Mouse (Mus musculus) midbrain, embryonic 16.5 days (tissue): ENCODE results near the gene Lzts2. TPM values are rescaled to one million over a fixed set of nuclear protein-coding genes. Genes with fewer than 3 reads are reported as not detected.
A peak's percentile ranks its signal among the peaks of the same experiment; 100 is the strongest.

ENCODE experiments used
- ATAC-seq: fragments of 200-750 bp; cut with Nextera tagmentation; 2 replicates; pipeline ENCODE4 v1.8.0; 2017; ENCODE audit warnings: moderate TSS enrichment
- H3K27ac ChIP-seq: fragments of 300-500 bp; sonication (generic); 2 replicates; pipeline ENCODE4 v1.5.1; 2014; ENCODE audit warnings: mild to moderate bottlenecking, low read length, mixed read lengths
- H3K27me3 ChIP-seq: fragments of 300-500 bp; sonication (generic); 2 replicates; pipeline ENCODE4 v1.6.1; 2014; ENCODE audit warnings: low read depth, low read length, mixed read lengths; ENCODE audit not compliant: control insufficient read depth, insufficient read depth
- H3K36me3 ChIP-seq: fragments of 300-500 bp; sonication (generic); 2 replicates; pipeline ENCODE4 v1.6.1; 2014; ENCODE audit warnings: mild to moderate bottlenecking, low read length, moderate library complexity, mixed read lengths; ENCODE audit not compliant: control insufficient read depth, insufficient read depth
- H3K4me1 ChIP-seq: fragments of 300-500 bp; sonication (generic); 2 replicates; pipeline ENCODE4 v1.6.1; 2014; ENCODE audit warnings: mild to moderate bottlenecking, low read length, mixed read lengths; ENCODE audit not compliant: control insufficient read depth, insufficient read depth
- H3K4me2 ChIP-seq: fragments of 300-500 bp; sonication (generic); 2 replicates; pipeline ENCODE4 v1.6.1; 2014; ENCODE audit warnings: mild to moderate bottlenecking, low read length, mixed read lengths
- H3K4me3 ChIP-seq: fragments of 300-500 bp; sonication (generic); 2 replicates; pipeline ENCODE4 v1.5.1; 2014; ENCODE audit warnings: low read depth, mild to moderate bottlenecking, low read length, moderate library complexity, mixed read lengths
- H3K9ac ChIP-seq: fragments of 300-500 bp; sonication (generic); 2 replicates; pipeline ENCODE4 v1.6.1; 2014; ENCODE audit warnings: low read depth, low read length, mixed read lengths
- H3K9me3 ChIP-seq: fragments of 300-500 bp; sonication (generic); replicated peaks from 2 replicates; pipeline ENCODE4 v1.6.1; 2014; ENCODE audit warnings: mild to moderate bottlenecking, low read length, mixed read lengths; ENCODE audit not compliant: control insufficient read depth, poor library complexity, severe bottlenecking
- WGBS: fragments of 180-500 bp; shearing (Covaris S2); extraction: QIAGEN DNeasy Blood & Tissue Kit; methylation state at CpG from one replicate; pipeline ENCODE4 v1.1.7; 2014; 5-methylcytosine and 5-hydroxymethylcytosine counted together
- polyA plus RNA-seq: library from polyadenylated mRNA; unstranded; fragments of >200 nt; fragmentation: Nextera tagmentation; extraction: Ambion mirVana; gene quantifications from 2 replicates; pipeline ENCODE4 v1.2.1, GENCODE M21; 2015

Lzts2 gene
- polyA plus RNA-seq, 1 experiment from 2014 or later, result 15.5 TPM

- no peak overlapping the region for H3K27ac ChIP-seq
- 83% methylated on average over 6 of the region's 6 CpGs for WGBS
These were observed 12.9 kb downstream of the Lzts2 start for GRCm38 (mm10) chr19:45026958-45027670.

GRCm38 (mm10) chr19:45027848-45028247 lies 13.6 kb downstream of the Lzts2 start:
- WGBS, result 82% methylated on average over 6 of the region's 6 CpGs
- H3K36me3 ChIP-seq, result peaks cover 13% of the 10 kb centered on the region; the same call in 1 of the 2 replicates
- H3K4me2 ChIP-seq, result no peak overlapping the region
- no peaks in the 10 kb centered on the region for H3K27me3 ChIP-seq
- no peak overlapping the region for H3K4me3 ChIP-seq
- no peak overlapping the region for H3K27ac ChIP-seq
- no peak for ATAC-seq
- H3K9ac ChIP-seq, result no peak overlapping the region
- no peaks in the 10 kb centered on the region for H3K9me3 ChIP-seq
- H3K4me1 ChIP-seq, result 0 out of 2 replicates have a peak, but pooled peaks cover 1% of the 10 kb centered on the region

More at GRCm38 (mm10) chr19:45026958-45027670, 12.9 kb downstream of the Lzts2 start:
- H3K4me1 ChIP-seq, result no peaks in the 10 kb centered on the region
- ATAC-seq, result no peak
- no peaks in the 10 kb centered on the region for H3K9me3 ChIP-seq
- no peaks in the 10 kb centered on the region for H3K27me3 ChIP-seq
- H3K4me3 ChIP-seq, result no peak overlapping the region
- H3K4me2 ChIP-seq, result no peak overlapping the region
- H3K36me3 ChIP-seq, result peaks cover 13% of the 10 kb centered on the region; the same call in 1 of the 2 replicates
- H3K9ac ChIP-seq, result no peak overlapping the region

GRCm38 (mm10) chr19:45028746-45029145 lies 14.5 kb downstream of the Lzts2 start:
- no peak overlapping the region for H3K4me3 ChIP-seq
- H3K4me2 ChIP-seq, result no peak overlapping the region
- no peak overlapping the region for H3K27ac ChIP-seq
- peaks cover 13% of the 10 kb centered on the region; the same call in 1 of the 2 replicates for H3K36me3 ChIP-seq
- ATAC-seq, result no peak
- 62% methylated on average over 19 of the region's 19 CpGs for WGBS
- no peak overlapping the region for H3K9ac ChIP-seq
- H3K4me1 ChIP-seq, result 0 out of 2 replicates have a peak, but pooled peaks cover 2% of the 10 kb centered on the region
- H3K9me3 ChIP-seq, result no peaks in the 10 kb centered on the region
- H3K27me3 ChIP-seq, result no peaks in the 10 kb centered on the region

- Histone ChIP-seq H3K27me3 (no peaks in the 10 kb centered on the region), H3K9me3 (no peaks in the 10 kb centered on the region), H3K4me2 (no peak overlapping the region), H3K4me1 (0 out of 2 replicates have a peak, but pooled peaks cover 2% of the 10 kb centered on the region), H3K36me3 (peaks cover 13% of the 10 kb centered on the region; the same call in 1 of the 2 replicates), H3K27ac (no peak overlapping the region), H3K4me3 (no peak overlapping the region), H3K9ac (no peak overlapping the region)
- 59% methylated on average over 9 of the region's 9 CpGs for WGBS
- ATAC-seq, result no peak
These were observed 15.4 kb downstream of the Lzts2 start for GRCm38 (mm10) chr19:45029571-45029970.

GRCm38 (mm10) chr19:45030111-45030510 lies 15.9 kb downstream of the Lzts2 start:
- Histone ChIP-seq H3K27me3 (no peaks in the 10 kb centered on the region), H3K4me3 (no peak overlapping the region), H3K9ac (no peak overlapping the region), H3K4me1 (0 out of 2 replicates have a peak, but pooled peaks cover 2% of the 10 kb centered on the region), H3K4me2 (no peak overlapping the region), H3K27ac (no peak overlapping the region), H3K36me3 (peaks cover 13% of the 10 kb centered on the region; the same call in 1 of the 2 replicates), H3K9me3 (no peaks in the 10 kb centered on the region)
- peak; percentile 14; the same call in 1 of the 2 replicates for ATAC-seq
- WGBS, result 38% methylated on average over 8 of the region's 8 CpGs

GRCm38 (mm10) chr19:45030746-45031693 lies 16.8 kb downstream of the Lzts2 start:
- Histone ChIP-seq H3K4me1 (0 out of 2 replicates have a peak, but pooled peaks cover 2% of the 10 kb centered on the region), H3K27me3 (no peaks in the 10 kb centered on the region), H3K4me3 (no peak overlapping the region), H3K9ac (no peak overlapping the region), H3K9me3 (no peaks in the 10 kb centered on the region), H3K36me3 (peaks cover 9% of the 10 kb centered on the region; the same call in 1 of the 2 replicates), H3K4me2 (peak overlapping the region; percentile 42), H3K27ac (no peak overlapping the region)
- no peak; the same call in 1 of the 2 replicates for ATAC-seq
- 42% methylated on average over 20 of the region's 20 CpGs for WGBS

GRCm38 (mm10) chr19:45031780-45032179 lies 17.6 kb downstream of the Lzts2 start:
- no peak overlapping the region for H3K4me3 ChIP-seq
- H3K4me1 ChIP-seq, result 0 out of 2 replicates have a peak, but pooled peaks cover 2% of the 10 kb centered on the region
- no peak overlapping the region for H3K9ac ChIP-seq
- H3K27ac ChIP-seq, result no peak overlapping the region
- H3K9me3 ChIP-seq, result no peaks in the 10 kb centered on the region
- H3K27me3 ChIP-seq, result no peaks in the 10 kb centered on the region
- H3K36me3 ChIP-seq, result 0 out of 2 replicates have a peak, but pooled peaks cover 3% of the 10 kb centered on the region
- no peak for ATAC-seq
- WGBS, result 23% methylated on average over 4 of the region's 4 CpGs
- H3K4me2 ChIP-seq, result no peak overlapping the region

GRCm38 (mm10) chr19:45032570-45033332 lies 18.5 kb downstream of the Lzts2 start:
- Histone ChIP-seq H3K9ac (no peak overlapping the region), H3K36me3 (0 out of 2 replicates have a peak, but pooled peaks cover 1% of the 10 kb centered on the region), H3K27me3 (no peaks in the 10 kb centered on the region), H3K4me1 (0 out of 2 replicates have a peak, but pooled peaks cover 2% of the 10 kb centered on the region), H3K27ac (no peak overlapping the region), H3K4me2 (no peak overlapping the region), H3K9me3 (no peaks in the 10 kb centered on the region), H3K4me3 (no peak overlapping the region)
- WGBS, result 49% methylated on average over 17 of the region's 17 CpGs
- no peak for ATAC-seq
